Mouse (Mus musculus) embryonic facial prominence, embryonic 11.5 days (tissue): ENCODE measurements around the gene Fcgr3. TPM values are rescaled to one million over a fixed set of nuclear protein-coding genes. Genes with fewer than 3 reads are reported as not detected.
A peak's percentile ranks its signal among the peaks of the same experiment; 100 is the strongest.
"Not testable (repeated sequence)": the region's sequence is repeated elsewhere in the genome, so short reads cannot be mapped to it uniquely, and the experiment has no call there.

ENCODE experiments used
- ATAC-seq: fragments of 200-750 bp; cut with Nextera tagmentation; replicated peaks from 2 replicates; pipeline ENCODE4 v1.8.0; 2017; ENCODE audit warnings: low read depth; ENCODE audit not compliant: insufficient number of reproducible peaks, low FRiP score, low TSS enrichment
- DNase-seq: peaks from one replicate; pipeline ENCODE4 v3.0.0-alpha.2; 2015; ENCODE audit warnings: low spot score
- H3K27ac ChIP-seq: fragments of 300-500 bp; sonication (generic); replicated peaks from 2 replicates; pipeline ENCODE4 v1.5.1; 2014; ENCODE audit warnings: mild to moderate bottlenecking, low read depth, low read length, control low read depth
- H3K27me3 ChIP-seq: fragments of 300-500 bp; sonication (generic); 2 replicates; pipeline ENCODE4 v1.6.1; 2014; ENCODE audit warnings: mild to moderate bottlenecking, low read length, moderate library complexity, mixed read lengths; ENCODE audit not compliant: control insufficient read depth, insufficient read depth
- H3K36me3 ChIP-seq: fragments of 300-500 bp; sonication (generic); replicated peaks from 2 replicates; pipeline ENCODE4 v1.6.1; 2014; ENCODE audit warnings: low read depth, mild to moderate bottlenecking, low read length, moderate library complexity, mixed read lengths; ENCODE audit not compliant: control insufficient read depth, insufficient read depth
- H3K4me1 ChIP-seq: fragments of 300-500 bp; sonication (generic); 2 replicates; pipeline ENCODE4 v1.6.1; 2014; ENCODE audit warnings: low read length, mixed read lengths; ENCODE audit not compliant: control insufficient read depth, insufficient read depth
- H3K4me2 ChIP-seq: fragments of 300-500 bp; sonication (generic); 2 replicates; pipeline ENCODE4 v1.6.1; 2014; ENCODE audit warnings: low read depth, mild to moderate bottlenecking, control low read depth, low read length, moderate library complexity
- H3K4me3 ChIP-seq: fragments of 300-500 bp; sonication (generic); 2 replicates; pipeline ENCODE4 v1.5.1; 2014; ENCODE audit warnings: low read depth, low read length, control low read depth
- H3K9ac ChIP-seq: fragments of 300-500 bp; sonication (generic); replicated peaks from 2 replicates; pipeline ENCODE4 v1.6.1; 2014; ENCODE audit warnings: mild to moderate bottlenecking, control low read depth, low read length
- H3K9me3 ChIP-seq: fragments of 300-500 bp; sonication (generic); replicated peaks from 2 replicates; pipeline ENCODE4 v1.6.1; 2016; ENCODE audit warnings: mild to moderate bottlenecking, low read length, inconsistent platforms, mixed read lengths; ENCODE audit not compliant: control insufficient read depth
- WGBS: fragments of 180-500 bp; shearing (Covaris S2); extraction: QIAGEN DNeasy Blood & Tissue Kit; methylation state at CpG from one replicate; pipeline ENCODE4 v1.1.7; 2014; 5-methylcytosine and 5-hydroxymethylcytosine counted together
- polyA plus RNA-seq: library from polyadenylated mRNA; unstranded; fragments of >200 nt; fragmentation: Nextera tagmentation; extraction: Ambion mirVana; gene quantifications from 2 replicates; pipeline ENCODE4 v1.2.1, GENCODE M21; 2014

The Fcgr3 gene
- polyA plus RNA-seq, 1 experiment from 2014 or later, result 7.9 TPM

- DNase-seq, result peak; percentile 47
- 20% methylated on average over 10 of the region's 10 CpGs for WGBS
- no peak for ATAC-seq
- H3K4me2 ChIP-seq, result no peak overlapping the region
- H3K27ac ChIP-seq, result no peak overlapping the region
- no peaks in the 10 kb centered on the region for H3K27me3 ChIP-seq
- no peak overlapping the region for H3K4me3 ChIP-seq
- H3K9me3 ChIP-seq, result no peaks in the 10 kb centered on the region
- no peak overlapping the region for H3K9ac ChIP-seq
- no peaks in the 10 kb centered on the region for H3K4me1 ChIP-seq
- no peaks in the 10 kb centered on the region for H3K36me3 ChIP-seq
Measured at GRCm38 (mm10) chr1:171096110-171096964, 31.6 kb upstream of the Fcgr3 start.

GRCm38 (mm10) chr1:171094424-171094823 lies 29.7 kb upstream of the Fcgr3 start:
- DNase-seq (no peak), ATAC-seq (no peak)
- no peaks in the 10 kb centered on the region for H3K4me1 ChIP-seq
- H3K4me2 ChIP-seq, result no peak overlapping the region
- WGBS, result 75% methylated on average over 4 of the region's 4 CpGs
- H3K4me3 ChIP-seq, result no peak overlapping the region
- H3K36me3 ChIP-seq, result no peaks in the 10 kb centered on the region
- H3K27me3 ChIP-seq, result no peaks in the 10 kb centered on the region
- no peak overlapping the region for H3K27ac ChIP-seq
- no peak overlapping the region for H3K9ac ChIP-seq
- H3K9me3 ChIP-seq, result no peaks in the 10 kb centered on the region

GRCm38 (mm10) chr1:171090761-171091160 lies 26.0 kb upstream of the Fcgr3 start:
- H3K27me3 ChIP-seq, result peaks cover 9% of the 10 kb centered on the region
- 71% methylated on average over 2 of the region's 2 CpGs for WGBS
- H3K4me2 ChIP-seq, result no peak overlapping the region
- no peaks in the 10 kb centered on the region for H3K36me3 ChIP-seq
- ATAC-seq (no peak), DNase-seq (no peak)
- H3K9ac ChIP-seq, result no peak overlapping the region
- no peak overlapping the region for H3K4me3 ChIP-seq
- no peaks in the 10 kb centered on the region for H3K4me1 ChIP-seq
- no peak overlapping the region for H3K27ac ChIP-seq
- H3K9me3 ChIP-seq, result no peaks in the 10 kb centered on the region

GRCm38 (mm10) chr1:171089891-171090290 lies 25.2 kb upstream of the Fcgr3 start:
- no peak overlapping the region for H3K9ac ChIP-seq
- H3K4me2 ChIP-seq, result no peak overlapping the region
- DNase-seq, result no peak
- no peak for ATAC-seq
- H3K36me3 ChIP-seq, result no peaks in the 10 kb centered on the region
- WGBS, result 88% methylated on average over 1 of the region's 1 CpGs
- H3K4me3 ChIP-seq, result no peak overlapping the region
- H3K4me1 ChIP-seq, result no peaks in the 10 kb centered on the region
- peaks cover 11% of the 10 kb centered on the region for H3K27me3 ChIP-seq
- H3K9me3 ChIP-seq, result no peaks in the 10 kb centered on the region
- H3K27ac ChIP-seq, result no peak overlapping the region

GRCm38 (mm10) chr1:171088237-171088869 lies 23.6 kb upstream of the Fcgr3 start:
- H3K4me2 ChIP-seq, H3K9me3 ChIP-seq, H3K36me3 ChIP-seq, H3K4me3 ChIP-seq, H3K27ac ChIP-seq, H3K4me1 ChIP-seq, ATAC-seq, H3K9ac ChIP-seq: not testable (repeated sequence)
- 3% methylated on average over 10 of the region's 10 CpGs for WGBS
- H3K27me3 ChIP-seq, result peaks cover 11% of the 10 kb centered on the region
- peak; percentile 57 for DNase-seq

GRCm38 (mm10) chr1:171085718-171086117 lies 21.0 kb upstream of the Fcgr3 start:
- H3K4me1 ChIP-seq, result no peaks in the 10 kb centered on the region
- ATAC-seq, result no peak
- no peak overlapping the region for H3K27ac ChIP-seq
- H3K4me2 ChIP-seq, result peak overlapping the region; percentile 78
- under 1% methylated on average over 26 of the region's 26 CpGs for WGBS
- no peaks in the 10 kb centered on the region for H3K9me3 ChIP-seq
- no peaks in the 10 kb centered on the region for H3K36me3 ChIP-seq
- peak overlapping the region; percentile 41 for H3K4me3 ChIP-seq
- no peak for DNase-seq
- peak overlapping the region; percentile 25 for H3K9ac ChIP-seq
- H3K27me3 ChIP-seq, result peaks cover 14% of the 10 kb centered on the region

GRCm38 (mm10) chr1:171081512-171082231 lies 16.9 kb upstream of the Fcgr3 start:
- H3K9me3 ChIP-seq, H3K4me2 ChIP-seq, H3K4me1 ChIP-seq, H3K36me3 ChIP-seq, H3K27ac ChIP-seq, H3K4me3 ChIP-seq, DNase-seq, H3K9ac ChIP-seq: not testable (repeated sequence)
- WGBS, result 33% methylated on average over 9 of the region's 17 CpGs
- ATAC-seq, result peak; percentile 41
- peaks cover 19% of the 10 kb centered on the region for H3K27me3 ChIP-seq

GRCm38 (mm10) chr1:171079825-171080224 lies 15.1 kb upstream of the Fcgr3 start:
- no CpG with 5 or more reads among the region's 43 CpGs for WGBS
- not testable (repeated sequence) for DNase-seq, H3K4me1 ChIP-seq, H3K36me3 ChIP-seq, H3K9me3 ChIP-seq, H3K9ac ChIP-seq, H3K4me3 ChIP-seq, H3K27ac ChIP-seq, H3K4me2 ChIP-seq, H3K27me3 ChIP-seq
- peak; percentile 12 for ATAC-seq
